Mouse (Mus musculus) small intestine, adult 2 months (tissue): Measurements from ENCODE around the gene Serpinf2.

Experiments used
- CTCF ChIP-seq: fragments of 200-500 bp; IDR thresholded peaks from 2 replicates; pipeline ENCODE4 v1.5.1; 2012; ENCODE audit warnings: low read depth, mild to moderate bottlenecking, control low read depth, inconsistent platforms, low read length, moderate library complexity, mixed read lengths; ENCODE audit not compliant: insufficient replicate concordance, insufficient read length; ENCODE audit errors: extremely low read depth
- POLR2A ChIP-seq: fragments of 200-500 bp; IDR thresholded peaks from 2 replicates; pipeline ENCODE4 v1.6.1; 2012; ENCODE audit warnings: low read depth, mild to moderate bottlenecking, control low read depth, inconsistent platforms, low read length, moderate library complexity

GRCm38 (mm10) chr11:75424459-75424858 is 14.9 kb downstream of the Serpinf2 start:
- TF ChIP-seq CTCF = no peak
- no peak for TF ChIP-seq POLR2A
